Mouse (Mus musculus) embryonic facial prominence, embryonic 15.5 days (tissue): Measurements from ENCODE around the gene Pnpla5. TPM values are rescaled to one million over a fixed set of nuclear protein-coding genes. Genes with fewer than 3 reads are reported as not detected.
A peak's percentile ranks its signal among the peaks of the same experiment; 100 is the strongest.

Experiments
- ATAC-seq: fragments of 200-750 bp; cut with Nextera tagmentation; 2 replicates; pipeline ENCODE4 v1.8.0; 2017; ENCODE audit warnings: low read depth, moderate TSS enrichment; ENCODE audit not compliant: insufficient number of reproducible peaks, low FRiP score, low TSS enrichment
- H3K27ac ChIP-seq: fragments of 300-500 bp; sonication (generic); replicated peaks from 2 replicates; pipeline ENCODE4 v1.5.1; 2015; ENCODE audit warnings: mild to moderate bottlenecking, inconsistent platforms
- H3K27me3 ChIP-seq: fragments of 300-500 bp; sonication (generic); 2 replicates; pipeline ENCODE4 v1.6.1; 2015; ENCODE audit warnings: inconsistent platforms
- H3K36me3 ChIP-seq: fragments of 300-500 bp; sonication (generic); 2 replicates; pipeline ENCODE4 v1.6.1; 2015; ENCODE audit warnings: mild to moderate bottlenecking, inconsistent platforms
- H3K4me1 ChIP-seq: fragments of 300-500 bp; sonication (generic); 2 replicates; pipeline ENCODE4 v1.6.1; 2015; ENCODE audit warnings: inconsistent platforms
- H3K4me2 ChIP-seq: fragments of 300-500 bp; sonication (generic); replicated peaks from 2 replicates; pipeline ENCODE4 v1.6.1; 2015; ENCODE audit warnings: mild to moderate bottlenecking, inconsistent platforms
- H3K4me3 ChIP-seq: fragments of 300-500 bp; sonication (generic); replicated peaks from 2 replicates; pipeline ENCODE4 v1.5.1; 2015; ENCODE audit warnings: mild to moderate bottlenecking, inconsistent platforms
- H3K9ac ChIP-seq: fragments of 300-500 bp; sonication (generic); 2 replicates; pipeline ENCODE4 v1.6.1; 2015; ENCODE audit warnings: inconsistent platforms
- H3K9me3 ChIP-seq: fragments of 300-500 bp; sonication (generic); replicated peaks from 2 replicates; pipeline ENCODE4 v1.6.1; 2016; ENCODE audit warnings: inconsistent platforms
- WGBS: fragments of 180-500 bp; shearing (Covaris S2); methylation state at CpG from one replicate; pipeline ENCODE4 v1.1.7; 2015; 5-methylcytosine and 5-hydroxymethylcytosine counted together
- polyA plus RNA-seq: library from polyadenylated mRNA; unstranded; fragments of >200 nt; fragmentation: Nextera tagmentation; extraction: Ambion mirVana; gene quantifications from 2 replicates; pipeline ENCODE4 v1.2.1, GENCODE M21; 2015

Gene Pnpla5
- polyA plus RNA-seq, 1 experiment from 2014 or later, result not detected

GRCm38 (mm10) chr15:84086364-84086763, 36.6 kb downstream of the Pnpla5 start:
- Histone ChIP-seq H3K27me3 (no peaks in the 10 kb centered on the region), H3K36me3 (no peaks in the 10 kb centered on the region), H3K9ac (no peak overlapping the region), H3K9me3 (no peaks in the 10 kb centered on the region), H3K27ac (no peak overlapping the region), H3K4me2 (no peak overlapping the region), H3K4me3 (no peak overlapping the region), H3K4me1 (no peaks in the 10 kb centered on the region)
- whole genome bisulfite sequencing, result 24% methylated on average over 12 of the region's 12 CpGs
- ATAC-seq, result no peak

GRCm38 (mm10) chr15:84080069-84080468, 42.9 kb downstream of the Pnpla5 start:
- no peak overlapping the region for H3K27ac ChIP-seq
- no peak overlapping the region for H3K9ac ChIP-seq
- no peaks in the 10 kb centered on the region for H3K4me1 ChIP-seq
- no peak overlapping the region for H3K4me2 ChIP-seq
- no peak overlapping the region for H3K4me3 ChIP-seq
- ATAC-seq, result no peak
- H3K27me3 ChIP-seq, result peaks cover 7% of the 10 kb centered on the region; the same call in 1 of the 2 replicates
- 77% methylated on average over 7 of the region's 7 CpGs for WGBS
- H3K36me3 ChIP-seq, result no peaks in the 10 kb centered on the region
- H3K9me3 ChIP-seq, result no peaks in the 10 kb centered on the region

- H3K4me3 ChIP-seq, result no peak overlapping the region
- no peaks in the 10 kb centered on the region for H3K9me3 ChIP-seq
- H3K36me3 ChIP-seq, result no peaks in the 10 kb centered on the region
- H3K4me2 ChIP-seq, result no peak overlapping the region
- WGBS, result 75% methylated on average over 2 of the region's 2 CpGs
- peaks cover 4% of the 10 kb centered on the region; the same call in 1 of the 2 replicates for H3K4me1 ChIP-seq
- no peak for ATAC-seq
- H3K9ac ChIP-seq, result no peak overlapping the region
- peaks cover 12% of the 10 kb centered on the region; the same call in 1 of the 2 replicates for H3K27me3 ChIP-seq
- no peak overlapping the region for H3K27ac ChIP-seq
These were observed 43.5 kb downstream of the Pnpla5 start for GRCm38 (mm10) chr15:84079519-84079918.

GRCm38 (mm10) chr15:84078667-84079066, 44.3 kb downstream of the Pnpla5 start:
- Histone ChIP-seq H3K36me3 (no peaks in the 10 kb centered on the region), H3K27me3 (peaks cover 17% of the 10 kb centered on the region), H3K9ac (no peak overlapping the region), H3K4me1 (peaks cover 5% of the 10 kb centered on the region; the same call in 1 of the 2 replicates), H3K27ac (no peak overlapping the region), H3K4me3 (no peak overlapping the region), H3K9me3 (no peaks in the 10 kb centered on the region), H3K4me2 (no peak overlapping the region)
- whole genome bisulfite sequencing, result 73% methylated on average over 13 of the region's 13 CpGs
- no peak for ATAC-seq

GRCm38 (mm10) chr15:84077151-84077550, 45.8 kb downstream of the Pnpla5 start:
- no peak for ATAC-seq
- Histone ChIP-seq H3K27me3 (peaks cover 29% of the 10 kb centered on the region), H3K4me1 (peaks cover 5% of the 10 kb centered on the region; the same call in 1 of the 2 replicates)

GRCm38 (mm10) chr15:84074705-84075185, 48.2 kb downstream of the Pnpla5 start:
- H3K27ac ChIP-seq, result no peak overlapping the region
- peaks cover 5% of the 10 kb centered on the region; the same call in 1 of the 2 replicates for H3K4me1 ChIP-seq
- 15% methylated on average over 17 of the region's 17 CpGs for WGBS
- peak overlapping the region; percentile 15; the same call in 1 of the 2 replicates for H3K4me2 ChIP-seq
- H3K4me3 ChIP-seq, result no peak overlapping the region
- ATAC-seq, result no peak
- no peaks in the 10 kb centered on the region for H3K9me3 ChIP-seq
- no peaks in the 10 kb centered on the region for H3K36me3 ChIP-seq
- H3K27me3 ChIP-seq, result peaks cover 44% of the 10 kb centered on the region
- H3K9ac ChIP-seq, result no peak overlapping the region

More at GRCm38 (mm10) chr15:84077151-84077550, 45.8 kb downstream of the Pnpla5 start:
- no peaks in the 10 kb centered on the region for H3K9me3 ChIP-seq
- no peak overlapping the region for H3K9ac ChIP-seq
- no peak overlapping the region for H3K4me2 ChIP-seq
- H3K36me3 ChIP-seq, result no peaks in the 10 kb centered on the region
- H3K27ac ChIP-seq, result no peak overlapping the region
- WGBS, result 56% methylated on average over 17 of the region's 17 CpGs
- no peak overlapping the region for H3K4me3 ChIP-seq

GRCm38 (mm10) chr15:84073911-84074704, 48.9 kb downstream of the Pnpla5 start:
- no peaks in the 10 kb centered on the region for H3K9me3 ChIP-seq
- WGBS, result 8% methylated on average over 12 of the region's 15 CpGs
- peaks cover 5% of the 10 kb centered on the region; the same call in 1 of the 2 replicates for H3K4me1 ChIP-seq
- H3K27me3 ChIP-seq, result peaks cover 48% of the 10 kb centered on the region
- H3K9ac ChIP-seq, result no peak overlapping the region
- H3K27ac ChIP-seq, result no peak overlapping the region
- H3K4me2 ChIP-seq, result peak overlapping the region; percentile 15; the same call in 1 of the 2 replicates
- H3K4me3 ChIP-seq, result no peak overlapping the region
- no peaks in the 10 kb centered on the region for H3K36me3 ChIP-seq
- no peak for ATAC-seq

- 25% methylated on average over 8 of the region's 8 CpGs for WGBS
- H3K27me3 ChIP-seq, result peaks cover 56% of the 10 kb centered on the region
These were observed 49.9 kb downstream of the Pnpla5 start for GRCm38 (mm10) chr15:84073058-84073457.

GRCm38 (mm10) chr15:84072226-84072625, 50.7 kb downstream of the Pnpla5 start:
- ATAC-seq, result no peak
- H3K9me3 ChIP-seq, result no peaks in the 10 kb centered on the region

More at GRCm38 (mm10) chr15:84073058-84073457, 49.9 kb downstream of the Pnpla5 start:
- no peak for ATAC-seq
- Histone ChIP-seq H3K27ac (no peak overlapping the region), H3K9me3 (no peaks in the 10 kb centered on the region), H3K4me3 (no peak overlapping the region), H3K4me1 (peaks cover 5% of the 10 kb centered on the region; the same call in 1 of the 2 replicates), H3K4me2 (no peak overlapping the region), H3K9ac (no peak overlapping the region), H3K36me3 (no peaks in the 10 kb centered on the region)

GRCm38 (mm10) chr15:84070116-84070676, 52.8 kb downstream of the Pnpla5 start:
- no peak for ATAC-seq
- H3K27ac ChIP-seq, result no peak overlapping the region
- no peak overlapping the region for H3K9ac ChIP-seq
- no peaks in the 10 kb centered on the region for H3K9me3 ChIP-seq
- no peak overlapping the region for H3K4me3 ChIP-seq
- no peaks in the 10 kb centered on the region for H3K36me3 ChIP-seq
- peak overlapping the region; percentile 27; the same call in 1 of the 2 replicates for H3K4me2 ChIP-seq
- peaks cover 54% of the 10 kb centered on the region for H3K27me3 ChIP-seq
- peaks cover 6% of the 10 kb centered on the region for H3K4me1 ChIP-seq
- under 1% methylated on average over 13 of the region's 13 CpGs for WGBS

More at GRCm38 (mm10) chr15:84072226-84072625, 50.7 kb downstream of the Pnpla5 start:
- Histone ChIP-seq H3K4me2 (no peak overlapping the region), H3K27me3 (peaks cover 59% of the 10 kb centered on the region), H3K4me1 (peaks cover 5% of the 10 kb centered on the region; the same call in 1 of the 2 replicates), H3K4me3 (no peak overlapping the region), H3K9ac (no peak overlapping the region), H3K36me3 (no peaks in the 10 kb centered on the region), H3K27ac (no peak overlapping the region)
- 22% methylated on average over 7 of the region's 7 CpGs for WGBS

- no peak for ATAC-seq
- Histone ChIP-seq H3K4me2 (peak overlapping the region; percentile 27; the same call in 1 of the 2 replicates), H3K4me3 (no peak overlapping the region), H3K9me3 (no peaks in the 10 kb centered on the region), H3K27ac (no peak overlapping the region), H3K9ac (no peak overlapping the region), H3K4me1 (peaks cover 6% of the 10 kb centered on the region), H3K27me3 (peaks cover 48% of the 10 kb centered on the region), H3K36me3 (no peaks in the 10 kb centered on the region)
- WGBS, result 7% methylated on average over 16 of the region's 16 CpGs
These were observed 53.4 kb downstream of the Pnpla5 start for GRCm38 (mm10) chr15:84069455-84070050.
